Mouse (Mus musculus): ENCODE measurements around the gene Ipo7.

Gene Ipo7

GRCm38 (mm10) chr7:110018117-110018630, at the start of gene Ipo7:
Gene Ipo7 (plus strand): TSS chr7:110018274.
- peak; percentile 89 for DNase-seq

- DNase-seq = peak; percentile 82
Measured at GRCm38 (mm10) chr7:109968924-109969450, 49.1 kb upstream of the Ipo7 start.

GRCm38 (mm10) chr7:109969542-109969941, 48.5 kb upstream of the Ipo7 start:
- no peak for DNase-seq

- peak; percentile 81 for DNase-seq
Measured at GRCm38 (mm10) chr7:109975966-109976715, 41.9 kb upstream of the Ipo7 start.

GRCm38 (mm10) chr7:109977131-109977530, 40.9 kb upstream of the Ipo7 start:
- peak; percentile 57 for DNase-seq

- DNase-seq = peak; percentile 40
Measured at GRCm38 (mm10) chr7:109984608-109985007, 33.5 kb upstream of the Ipo7 start.

GRCm38 (mm10) chr7:109985661-109986132, 32.4 kb upstream of the Ipo7 start:
- DNase-seq = no peak

GRCm38 (mm10) chr7:109986133-109986669, 31.9 kb upstream of the Ipo7 start:
- DNase-seq = peak; percentile 100

- DNase-seq = peak; percentile 68
Measured at GRCm38 (mm10) chr7:109986775-109987174, 31.3 kb upstream of the Ipo7 start, which contains the start of gene Tmem41b. Gene Tmem41b (minus strand): TSS chr7:109986929.

- DNase-seq = no peak
Measured at GRCm38 (mm10) chr7:109991286-109991685, 26.8 kb upstream of the Ipo7 start.

- DNase-seq = peak; percentile 56
Measured at GRCm38 (mm10) chr7:109993157-109993959, 24.7 kb upstream of the Ipo7 start.

GRCm38 (mm10) chr7:109998388-109998787, 19.7 kb upstream of the Ipo7 start:
- no peak for DNase-seq

- no peak for DNase-seq
Measured at GRCm38 (mm10) chr7:110002092-110002491, 16.0 kb upstream of the Ipo7 start.

GRCm38 (mm10) chr7:110002968-110003367, 15.1 kb upstream of the Ipo7 start:
- peak; percentile 70 for DNase-seq

GRCm38 (mm10) chr7:110005976-110006375, 12.1 kb upstream of the Ipo7 start:
- no peak for DNase-seq

GRCm38 (mm10) chr7:110006471-110007195, 11.4 kb upstream of the Ipo7 start:
- DNase-seq = no peak

- DNase-seq = no peak
Measured at GRCm38 (mm10) chr7:110008513-110008912, 9.6 kb upstream of the Ipo7 start.

GRCm38 (mm10) chr7:110009084-110009483, 9.0 kb upstream of the Ipo7 start:
- no peak for DNase-seq

GRCm38 (mm10) chr7:110011417-110011816, 6.7 kb upstream of the Ipo7 start:
- DNase-seq = no peak

GRCm38 (mm10) chr7:110014272-110014671, 3.8 kb upstream of the Ipo7 start:
- DNase-seq = no peak

- peak; percentile 61 for DNase-seq
Measured at GRCm38 (mm10) chr7:110018631-110019482, 783 bp downstream of the Ipo7 start.
